Mouse (Mus musculus) lung, postnatal 0 days (tissue): ENCODE measurements around the gene Tmem163. TPM values are rescaled to one million over a fixed set of nuclear protein-coding genes. Genes with fewer than 3 reads are reported as not detected.
A peak's percentile ranks its signal among the peaks of the same experiment; 100 is the strongest.

Source experiments
- ATAC-seq: fragments of 200-750 bp; cut with Nextera tagmentation; 2 replicates; pipeline ENCODE4 v1.8.0; 2017; ENCODE audit warnings: moderate library complexity
- DNase-seq: peaks from one replicate; pipeline ENCODE4 v3.0.0-alpha.2; 2016; ENCODE audit warnings: low spot score
- H3K27ac ChIP-seq: fragments of 300-500 bp; sonication (generic); 2 replicates; pipeline ENCODE4 v1.5.1; 2014; ENCODE audit warnings: antibody characterized with exemption, mild to moderate bottlenecking, low read length, mixed read lengths
- H3K27me3 ChIP-seq: fragments of 300-500 bp; sonication (generic); replicated peaks from 2 replicates; pipeline ENCODE4 v1.6.1; 2014; ENCODE audit warnings: low read length, mixed read lengths; ENCODE audit not compliant: insufficient read depth
- H3K36me3 ChIP-seq: fragments of 300-500 bp; sonication (generic); 2 replicates; pipeline ENCODE4 v1.6.1; 2014; ENCODE audit warnings: low read length, mixed read lengths; ENCODE audit not compliant: insufficient read depth
- H3K4me1 ChIP-seq: fragments of 300-500 bp; sonication (generic); 2 replicates; pipeline ENCODE4 v1.6.1; 2014; ENCODE audit warnings: antibody characterized with exemption, low read depth, low read length, mixed read lengths; ENCODE audit not compliant: insufficient read depth
- H3K4me2 ChIP-seq: fragments of 300-500 bp; sonication (generic); replicated peaks from 2 replicates; pipeline ENCODE4 v1.6.1; 2014; ENCODE audit warnings: low read depth, mild to moderate bottlenecking, low read length, moderate library complexity, mixed read lengths
- H3K4me3 ChIP-seq: fragments of 300-500 bp; sonication (generic); 2 replicates; pipeline ENCODE4 v1.5.1; 2014; ENCODE audit warnings: low read depth, low read length
- H3K9ac ChIP-seq: fragments of 300-500 bp; sonication (generic); replicated peaks from 2 replicates; pipeline ENCODE4 v1.6.1; 2014; ENCODE audit warnings: low read depth, mild to moderate bottlenecking
- H3K9me3 ChIP-seq: fragments of 300-500 bp; sonication (generic); 2 replicates; pipeline ENCODE4 v1.6.1; 2016; ENCODE audit warnings: low read length, mixed read lengths
- CTCF ChIP-seq: IDR thresholded peaks from 2 replicates; pipeline ENCODE4 v1.5.1; 2016; ENCODE audit warnings: antibody characterized with exemption, mild to moderate bottlenecking
- EP300 ChIP-seq: IDR thresholded peaks from 2 replicates; pipeline ENCODE4 v1.6.1; 2016; ENCODE audit warnings: antibody characterized with exemption, mild to moderate bottlenecking, control low read depth
- WGBS: fragments of 180-500 bp; shearing (Covaris S2); extraction: QIAGEN DNeasy Blood & Tissue Kit; methylation state at CpG from one replicate; pipeline ENCODE4 v1.1.7; 2014; 5-methylcytosine and 5-hydroxymethylcytosine counted together
- polyA plus RNA-seq: library from polyadenylated mRNA; unstranded; fragments of >200 nt; fragmentation: Nextera tagmentation; extraction: Ambion mirVana; gene quantifications from 2 replicates; pipeline ENCODE4 v1.2.1, GENCODE M21; 2015

Gene Tmem163
- polyA plus RNA-seq, 1 experiment from 2014 or later, result 20.0 TPM

GRCm38 (mm10) chr1:127661118-127662012, 18.0 kb downstream of the Tmem163 start:
- Histone ChIP-seq H3K36me3 (no peaks in the 10 kb centered on the region), H3K4me2 (no peak overlapping the region), H3K27ac (no peak overlapping the region), H3K4me3 (no peak overlapping the region), H3K4me1 (no peaks in the 10 kb centered on the region), H3K9me3 (no peaks in the 10 kb centered on the region), H3K9ac (no peak overlapping the region), H3K27me3 (no peaks in the 10 kb centered on the region)
- WGBS, result 29% methylated on average over 13 of the region's 13 CpGs
- TF ChIP-seq EP300, result no peak
- TF ChIP-seq CTCF, result no peak
- DNase-seq (no peak), ATAC-seq (no peak)

- no peak overlapping the region for H3K4me3 ChIP-seq
- TF ChIP-seq CTCF (no peak), EP300 (no peak)
- H3K27ac ChIP-seq, result no peak overlapping the region
- no peak overlapping the region for H3K4me2 ChIP-seq
- H3K9me3 ChIP-seq, result no peaks in the 10 kb centered on the region
- no peaks in the 10 kb centered on the region for H3K4me1 ChIP-seq
- H3K9ac ChIP-seq, result no peak overlapping the region
- no peaks in the 10 kb centered on the region for H3K27me3 ChIP-seq
- DNase-seq, result peak; percentile 62
- no peaks in the 10 kb centered on the region for H3K36me3 ChIP-seq
- ATAC-seq, result peak; percentile 76
- WGBS, result 53% methylated on average over 2 of the region's 2 CpGs
These were observed 27.8 kb downstream of the Tmem163 start for GRCm38 (mm10) chr1:127651564-127651963.

- TF ChIP-seq CTCF (no peak), EP300 (no peak)
These were observed 36.2 kb downstream of the Tmem163 start for GRCm38 (mm10) chr1:127642976-127643769.

GRCm38 (mm10) chr1:127637917-127638316, 41.4 kb downstream of the Tmem163 start:
- H3K4me3 ChIP-seq, result no peak overlapping the region
- no peak overlapping the region for H3K4me2 ChIP-seq
- TF ChIP-seq CTCF (no peak), EP300 (no peak)
- no peak overlapping the region for H3K9ac ChIP-seq
- ATAC-seq (no peak), DNase-seq (no peak)
- WGBS, result 31% methylated on average over 2 of the region's 2 CpGs
- no peaks in the 10 kb centered on the region for H3K9me3 ChIP-seq
- H3K4me1 ChIP-seq, result no peaks in the 10 kb centered on the region
- H3K27me3 ChIP-seq, result no peaks in the 10 kb centered on the region
- H3K27ac ChIP-seq, result no peak overlapping the region
- H3K36me3 ChIP-seq, result no peaks in the 10 kb centered on the region

More at GRCm38 (mm10) chr1:127642976-127643769, 36.2 kb downstream of the Tmem163 start:
- ATAC-seq (no peak), DNase-seq (no peak)
- WGBS, result 77% methylated on average over 12 of the region's 12 CpGs
- H3K4me1 ChIP-seq, result no peaks in the 10 kb centered on the region
- no peaks in the 10 kb centered on the region for H3K27me3 ChIP-seq
- H3K36me3 ChIP-seq, result no peaks in the 10 kb centered on the region
- no peaks in the 10 kb centered on the region for H3K9me3 ChIP-seq
- no peak overlapping the region for H3K4me3 ChIP-seq
- H3K27ac ChIP-seq, result no peak overlapping the region
- no peak overlapping the region for H3K4me2 ChIP-seq
- no peak overlapping the region for H3K9ac ChIP-seq

- ATAC-seq (peak; percentile 89), DNase-seq (peak; percentile 85)
- WGBS, result 50% methylated on average over 7 of the region's 7 CpGs
- H3K4me1 ChIP-seq, result no peaks in the 10 kb centered on the region
- no peak overlapping the region for H3K27ac ChIP-seq
- TF ChIP-seq CTCF (no peak), EP300 (peak; percentile 64)
- no peaks in the 10 kb centered on the region for H3K27me3 ChIP-seq
- no peak overlapping the region for H3K4me2 ChIP-seq
- no peaks in the 10 kb centered on the region for H3K36me3 ChIP-seq
- no peak overlapping the region for H3K9ac ChIP-seq
- no peaks in the 10 kb centered on the region for H3K9me3 ChIP-seq
- H3K4me3 ChIP-seq, result no peak overlapping the region
These were observed 52.2 kb downstream of the Tmem163 start for GRCm38 (mm10) chr1:127627151-127627550.

- peak; percentile 32 for ATAC-seq
- no peak overlapping the region for H3K27ac ChIP-seq
- H3K4me3 ChIP-seq, result no peak overlapping the region
- no peak overlapping the region for H3K9ac ChIP-seq
- no peaks in the 10 kb centered on the region for H3K36me3 ChIP-seq
- no peak for TF ChIP-seq CTCF
- no peak for TF ChIP-seq EP300
- no peak overlapping the region for H3K4me2 ChIP-seq
- peak; percentile 63 for DNase-seq
- H3K4me1 ChIP-seq, result no peaks in the 10 kb centered on the region
- 33% methylated on average over 5 of the region's 5 CpGs for WGBS
- no peaks in the 10 kb centered on the region for H3K27me3 ChIP-seq
- H3K9me3 ChIP-seq, result no peaks in the 10 kb centered on the region
These were observed 53.6 kb downstream of the Tmem163 start for GRCm38 (mm10) chr1:127625577-127626362.
